Mouse (Mus musculus) heart, postnatal 10 days (tissue): ENCODE results near the gene Fam71e2. TPM values are rescaled to one million over a fixed set of nuclear protein-coding genes. Genes with fewer than 3 reads are reported as not detected.

ENCODE experiments used
- DNase-seq, 2 experiments: peaks; one replicate each; pipeline ENCODE4 v3.0.0; 2021
- intact Hi-C: fragments of 180-260 bp; cut with DNase I; formaldehyde crosslinking; loops from one replicate; pipeline ENCODE4 v1.15.1; 2025
- total RNA-seq, 2 experiments: library from RNA; stranded (reverse); gene quantifications; 2 replicates each; pipeline ENCODE4 v1.2.3; 2021

Gene Fam71e2
- total RNA-seq, 2 experiments from 2014 or later = not detected

- DNase-seq = no peak
- intact Hi-C loops = loop anchor here (2.0 kb wide), 1 partner anchor 24 kb away; no protein-coding TSS in a partner anchor
These were observed 11.7 kb upstream of the Fam71e2 start, which contains the start of the genes Il11 and Tmem190 for GRCm38 (mm10) chr7:4782759-4783158. Gene Il11 (minus strand): TSS chr7:4782859. Gene Tmem190 (plus strand): TSS chr7:4782937.

DNA sequence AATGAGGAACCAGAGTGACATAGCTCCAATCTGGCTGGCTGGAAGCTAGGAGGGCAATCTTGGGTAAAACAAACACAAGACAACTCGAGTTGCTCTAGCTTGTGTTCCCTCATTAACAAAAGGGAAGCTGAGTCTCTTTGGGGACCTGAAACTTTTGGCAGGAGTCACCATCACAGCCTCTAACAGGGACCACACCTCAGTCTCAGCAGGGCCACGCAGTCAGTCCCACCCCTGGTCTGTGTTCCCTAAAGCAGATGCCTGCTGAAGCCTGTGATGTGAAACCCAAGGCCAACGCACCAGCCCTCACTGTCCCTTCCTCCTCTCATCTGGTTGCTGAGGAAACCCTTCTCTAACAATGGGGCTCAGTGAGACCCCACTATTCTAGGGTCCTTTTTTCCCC, 11.0 kb upstream of the Fam71e2 start:
- intact Hi-C loops = loop anchor here (2.0 kb wide), 1 partner anchor 23 kb away; no protein-coding TSS in a partner anchor

DNA sequence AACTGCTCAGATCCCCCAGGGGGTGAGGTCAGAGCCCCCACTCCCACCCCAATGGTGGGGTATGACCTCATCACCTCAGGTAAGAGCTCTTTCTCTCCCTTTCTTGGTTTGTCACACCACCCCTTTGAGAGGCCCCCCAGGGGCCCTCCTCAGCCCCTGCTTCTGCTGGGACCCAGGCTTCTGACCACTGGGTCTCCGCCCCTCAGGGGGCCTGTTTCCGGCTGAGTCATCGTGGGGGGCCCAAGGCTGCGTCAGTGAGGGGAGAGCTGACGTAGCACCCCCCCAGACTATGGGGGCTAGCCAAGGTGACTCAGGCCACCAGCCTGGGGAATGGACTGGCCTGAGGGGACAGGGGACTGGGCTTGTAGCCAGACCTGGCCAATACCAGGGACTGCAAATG, 8.8 kb upstream of the Fam71e2 start:
- DNase-seq = no peak
- intact Hi-C loops = no loop called here

More for the DNA sequence above, 11.0 kb upstream of the Fam71e2 start:
- DNase-seq = no peak

GRCm38 (mm10) chr7:4777851-4778637, 6.9 kb upstream of the Fam71e2 start:
- intact Hi-C loops = no loop called here
- no peak for DNase-seq

GRCm38 (mm10) chr7:4776861-4777830, 6.0 kb upstream of the Fam71e2 start:
- DNase-seq = peak; percentile 64 to 67
- intact Hi-C loops = no loop called here

GRCm38 (mm10) chr7:4776131-4776530, 5.0 kb upstream of the Fam71e2 start:
- no peak for DNase-seq
- intact Hi-C loops = no loop called here

- intact Hi-C loops = no loop called here
- no peak for DNase-seq
These were observed 6.0 kb downstream of the Fam71e2 start for GRCm38 (mm10) chr7:4764946-4765710.

DNA sequence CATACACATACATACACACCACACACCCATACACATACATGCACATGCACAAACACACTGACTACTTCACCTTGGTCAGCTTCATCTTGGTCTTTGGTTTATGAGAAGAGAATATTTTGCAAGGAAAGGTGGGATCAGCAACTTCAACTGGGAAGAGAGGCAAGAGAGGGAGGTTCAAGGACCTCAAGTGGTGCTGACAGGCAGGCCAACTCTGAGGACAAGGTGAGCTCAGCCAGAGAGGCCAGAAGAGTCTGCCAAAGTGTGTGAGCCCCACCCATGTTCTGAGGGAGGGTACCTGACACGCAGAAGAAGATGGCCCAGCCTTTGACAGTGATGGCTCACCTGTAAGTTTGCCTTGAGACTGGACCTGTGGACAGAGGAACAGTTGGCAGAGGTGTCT, 11.4 kb downstream of the Fam71e2 start:
- intact Hi-C loops = loop anchor here (2.0 kb wide), 1 partner anchor 23 kb away; the partner anchor contains the start of genes Il11 and Tmem190
- no peak for DNase-seq

DNA sequence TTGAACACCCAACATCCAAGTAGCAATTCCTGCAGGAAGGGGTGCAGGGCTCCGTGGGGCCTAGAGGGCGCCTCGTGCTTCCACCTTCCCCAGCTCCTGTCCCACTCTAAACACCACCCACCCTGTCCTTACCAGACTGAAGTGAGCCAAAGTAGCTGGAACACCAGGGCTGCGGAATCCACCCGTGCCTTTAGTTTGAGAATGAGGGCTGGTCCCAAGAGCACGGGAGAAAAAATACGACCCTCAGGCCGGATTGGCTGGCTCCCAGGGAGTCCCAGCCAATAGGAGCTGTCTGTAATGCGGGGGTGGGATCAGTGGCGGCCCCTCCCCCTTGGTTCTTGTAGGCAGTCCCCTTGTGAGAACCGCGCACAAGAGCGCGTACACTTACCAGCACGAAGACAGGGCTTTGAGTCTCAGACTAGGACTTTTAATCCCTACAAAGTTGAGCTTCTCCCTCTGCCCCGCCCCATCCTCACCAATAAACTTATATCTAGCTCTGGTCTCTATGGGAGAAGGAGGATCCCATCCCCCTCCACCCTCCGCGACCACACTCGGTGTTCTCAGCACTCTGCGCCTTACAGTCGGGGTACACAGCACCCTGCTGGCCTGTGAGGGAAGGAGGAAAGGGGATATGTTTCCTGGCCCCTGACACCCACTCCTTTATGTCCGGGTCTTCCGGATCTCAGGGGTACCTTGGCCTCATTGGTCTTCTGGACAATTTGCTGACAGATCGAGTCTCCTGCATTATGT, 18.1 kb downstream of the Fam71e2 start, which contains the start of gene Cox6b2:
Gene Cox6b2 (minus strand): TSS at position 274 of the 750 bp plus-strand sequence.
- intact Hi-C loops = no loop called here
- DNase-seq = peak; percentile 77 to 79

DNA sequence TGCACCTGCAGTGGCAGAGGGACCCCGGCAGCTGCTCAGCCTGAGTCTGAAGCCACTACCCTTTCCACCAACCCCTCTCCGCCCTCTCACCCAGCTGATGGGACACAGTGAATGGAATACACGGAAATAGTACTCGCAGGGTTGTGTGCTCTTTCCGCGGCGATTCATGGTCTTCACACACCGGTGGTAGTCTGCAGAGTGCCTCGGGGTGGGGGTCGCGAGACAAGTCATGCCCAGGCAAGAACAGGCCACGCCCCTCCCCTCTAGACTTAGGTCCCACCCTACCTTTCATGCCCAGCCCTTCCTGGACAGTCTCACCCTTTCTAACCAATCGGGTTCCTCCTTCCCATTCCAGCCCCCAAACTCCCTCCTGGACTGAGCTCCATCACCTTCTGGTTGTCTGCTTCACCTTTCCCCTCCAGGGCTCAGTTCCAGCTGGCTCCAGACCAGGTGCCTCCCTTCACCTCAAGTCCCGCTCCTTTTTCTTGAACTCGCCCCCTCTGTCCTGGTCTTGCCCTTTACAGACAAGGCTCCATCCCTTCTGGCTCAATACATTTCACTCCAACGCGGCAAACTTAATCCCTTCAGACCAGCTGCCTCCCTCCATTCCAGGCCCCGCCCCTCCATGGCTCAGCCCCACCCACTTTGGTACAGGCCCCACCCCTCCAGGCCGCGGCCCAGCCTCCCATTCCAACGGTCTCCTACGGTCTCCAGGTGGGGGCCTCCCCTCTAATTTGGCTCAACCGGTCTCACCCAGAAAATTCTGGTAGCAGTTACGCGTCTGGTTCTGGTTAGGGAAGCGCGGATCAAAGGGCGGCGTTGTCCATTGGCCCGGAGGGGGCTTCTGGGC, 18.9 kb downstream of the Fam71e2 start:
- intact Hi-C loops = no loop called here
- peak; percentile 25 to 41 for DNase-seq

DNA sequence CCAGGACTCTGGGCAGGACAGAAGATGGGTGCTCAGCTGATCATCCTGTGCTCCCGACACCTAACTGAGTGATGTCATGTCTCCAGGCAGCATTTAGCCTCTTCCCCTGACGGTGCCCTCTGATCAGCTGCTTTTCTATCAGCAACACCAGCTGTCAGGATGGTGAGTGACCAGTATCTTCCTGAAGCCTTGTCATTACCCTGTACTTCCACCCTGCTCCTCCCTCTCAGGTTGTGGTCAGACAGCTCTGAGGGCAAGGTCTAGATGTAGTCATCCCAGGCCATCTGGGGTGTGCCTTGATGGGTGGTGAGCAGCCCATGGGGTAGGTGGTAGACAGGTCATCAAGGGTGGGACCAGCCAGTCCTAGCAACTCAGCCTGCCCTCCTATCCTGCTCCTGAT, 21.9 kb downstream of the Fam71e2 start:
- DNase-seq = no peak
- intact Hi-C loops = no loop called here

DNA sequence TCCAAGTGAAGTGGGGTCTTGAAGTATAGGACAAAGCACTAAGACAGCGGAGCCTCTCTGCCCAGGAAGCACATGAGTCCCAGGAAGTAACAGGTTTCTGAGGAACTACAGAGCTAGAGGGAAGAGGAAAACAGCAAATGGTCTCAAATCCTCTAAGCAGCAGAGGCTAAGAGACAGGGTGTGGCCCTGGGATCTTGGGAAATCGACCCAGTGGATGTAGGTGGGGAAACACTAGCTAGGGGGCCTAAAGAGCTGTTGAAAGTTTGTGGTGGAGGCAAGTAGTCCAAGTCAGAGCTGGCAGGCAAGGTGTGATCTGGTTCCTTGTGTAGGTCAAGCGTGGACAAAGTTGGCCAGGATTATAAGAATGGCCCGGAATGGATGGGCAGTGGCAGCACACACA, 22.8 kb downstream of the Fam71e2 start:
- no peak for DNase-seq
- intact Hi-C loops = no loop called here

DNA sequence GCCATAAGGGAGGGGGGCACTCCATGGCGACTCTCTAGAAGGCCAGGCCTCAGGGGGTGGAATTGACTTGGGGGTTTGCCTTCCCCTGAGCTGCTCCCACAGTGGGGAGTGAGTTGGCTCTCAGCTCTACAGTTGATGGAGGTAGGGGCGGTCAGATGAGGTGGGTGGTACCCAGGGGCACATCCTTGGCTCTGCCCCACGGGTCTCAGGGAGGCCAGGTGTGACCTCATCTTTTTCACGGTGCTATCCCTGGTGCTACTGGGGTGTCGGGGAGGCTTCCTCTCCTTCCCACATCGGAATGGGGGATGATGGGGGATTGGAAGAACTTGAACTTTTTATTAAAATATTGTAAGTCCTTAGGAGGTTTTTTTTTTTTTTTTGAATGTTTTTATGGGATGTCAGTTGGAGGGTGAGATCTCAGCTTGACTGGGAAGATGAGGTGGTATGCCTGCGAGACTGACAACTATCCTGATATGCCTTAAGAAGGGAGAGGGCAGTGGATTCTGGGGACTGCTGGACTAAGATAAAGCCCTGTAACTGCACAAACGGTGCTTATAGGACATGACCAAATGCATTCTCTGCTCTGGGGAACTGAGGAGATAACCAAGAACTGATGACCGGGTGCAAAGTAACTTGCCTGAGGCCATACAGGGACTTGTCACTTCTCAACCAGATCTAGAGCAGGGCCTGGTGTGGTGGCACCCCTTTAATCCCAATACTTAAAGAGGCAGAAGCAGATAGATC, 23.8 kb downstream of the Fam71e2 start:
- intact Hi-C loops = no loop called here
- DNase-seq = no peak

DNA sequence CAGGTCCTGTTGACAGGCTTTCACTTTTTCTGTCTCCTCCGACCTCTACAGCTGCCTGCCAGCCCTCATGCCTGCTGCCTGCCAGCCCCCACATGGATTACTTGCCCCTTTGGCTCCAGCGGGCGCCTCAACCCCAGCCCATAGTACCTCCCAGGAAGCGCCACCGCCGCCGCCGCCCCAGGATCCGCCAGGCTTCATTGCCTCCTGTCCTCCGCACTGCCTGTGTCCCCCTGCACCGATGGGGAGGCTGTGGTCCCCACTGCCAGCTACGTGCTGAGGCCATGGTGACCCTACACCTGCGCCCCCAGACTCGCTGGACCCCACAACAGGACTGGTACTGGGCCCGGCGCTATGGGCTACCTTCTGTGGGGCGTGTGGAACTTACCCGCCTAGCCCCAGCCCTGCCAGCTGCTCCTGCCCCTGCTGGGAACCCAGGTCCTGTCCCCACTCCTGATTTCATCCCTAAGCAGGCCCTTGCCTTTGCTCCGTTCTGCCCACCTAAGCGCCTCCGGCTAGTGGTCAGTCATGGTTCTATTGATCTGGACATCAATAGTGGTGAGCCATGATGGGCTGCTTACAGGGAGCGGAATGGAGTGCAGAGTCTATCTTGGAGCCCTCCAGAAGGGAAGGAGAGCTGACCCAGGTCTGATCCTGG, 24.6 kb downstream of the Fam71e2 start:
- no peak for DNase-seq
- intact Hi-C loops = no loop called here

GRCm38 (mm10) chr7:4744886-4745285, 26.2 kb downstream of the Fam71e2 start:
- intact Hi-C loops = no loop called here
- DNase-seq = no peak

DNA sequence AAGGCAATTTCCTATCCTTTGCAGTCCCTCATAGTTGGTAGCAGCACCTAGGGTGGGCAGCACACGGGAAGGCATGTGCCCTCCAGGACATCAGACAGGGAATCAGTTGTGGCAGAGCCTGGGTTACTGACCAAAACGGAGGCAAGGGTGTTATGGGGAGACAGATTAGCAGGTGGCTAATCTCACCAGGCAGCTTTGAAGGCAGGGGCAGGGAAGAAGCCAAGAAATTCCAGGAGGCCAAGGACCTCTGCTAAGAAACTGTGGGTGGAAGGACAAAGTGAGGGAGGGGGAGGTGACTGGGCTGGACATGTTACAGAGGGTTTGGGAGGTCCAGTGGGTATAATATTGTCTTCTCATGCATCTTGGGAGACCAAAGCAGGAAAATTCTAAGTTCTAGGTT, 27.7 kb downstream of the Fam71e2 start:
- intact Hi-C loops = no loop called here
- DNase-seq = no peak

- intact Hi-C loops = no loop called here
- DNase-seq = no peak
These were observed 28.7 kb downstream of the Fam71e2 start for GRCm38 (mm10) chr7:4742482-4742819.
